Mouse (Mus musculus): ENCODE data around the gene Ptdss2. TPM values are rescaled to one million over a fixed set of nuclear protein-coding genes. Genes with fewer than 3 reads are reported as not detected.
A peak's percentile ranks its signal among the peaks of the same experiment; 100 is the strongest.

The Ptdss2 gene
- 80.1 and 80.2 TPM in 2 replicates for polyA plus RNA-seq (2016; fragmentation: Nextera tagmentation; extraction: Ambion mirVana)

DNA sequence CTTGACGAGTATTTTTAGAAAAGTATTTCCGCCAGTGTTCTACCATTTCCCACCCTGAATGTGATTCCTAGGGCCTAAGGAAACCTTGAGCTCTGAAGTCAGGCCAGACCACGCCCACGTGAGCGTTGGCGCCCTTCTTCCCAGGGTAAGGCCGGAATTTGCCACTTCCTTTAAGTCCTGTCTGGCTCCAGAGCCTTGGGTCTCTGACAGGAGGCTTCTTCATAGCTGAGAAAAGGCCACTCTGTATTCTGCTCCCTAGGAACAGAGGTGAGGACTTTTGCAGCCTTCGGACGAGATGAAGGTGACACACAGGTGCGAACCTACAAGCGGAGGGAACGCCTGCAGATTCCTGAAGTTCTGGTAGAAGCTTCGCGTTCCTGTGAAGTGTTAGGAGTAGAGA, at the start of gene Ptdss2:
Gene Ptdss2, plus strand, starts transcription at position 138 of the 400 bp plus-strand sequence.
- H3K9me3 ChIP-seq, result no peaks in the 10 kb centered on the region
- peak within 1 kb of the TSS; percentile 56 for H3K4me3 ChIP-seq
- H3K27me3 ChIP-seq (ENCODE audit: insufficient read depth, poor library complexity, severe bottlenecking), result peaks cover 13% of the 10 kb centered on the region
- peak within 1 kb of the TSS; percentile 87 for H3K27ac ChIP-seq
- DNase-seq (ENCODE audit: low spot score), result peak; percentile 11
- no peaks in the 10 kb centered on the region for H3K36me3 ChIP-seq
- H3K4me1 ChIP-seq (replicated peaks), result peaks cover 17% of the 10 kb centered on the region
- WGBS, result 51% methylated on average over 14 of the region's 14 CpGs

GRCm38 (mm10) chr7:141073782-141074181, 48.4 kb upstream of the Ptdss2 start:
- Histone ChIP-seq H3K4me1 (replicated peaks) (peaks cover 28% of the 10 kb centered on the region), H3K4me3 (no peak overlapping the region), H3K27me3 (ENCODE audit: insufficient read depth, poor library complexity, severe bottlenecking) (peaks cover 38% of the 10 kb centered on the region), H3K9me3 (no peaks in the 10 kb centered on the region), H3K36me3 (peaks cover under 1% of the 10 kb centered on the region), H3K27ac (no peak overlapping the region)
- 91% methylated on average over 4 of the region's 4 CpGs for WGBS
- DNase-seq (ENCODE audit: low spot score), result no peak

GRCm38 (mm10) chr7:141077841-141078240, 44.3 kb upstream of the Ptdss2 start, which contains the start of gene Pkp3:
TSS of gene Pkp3 (plus strand) at chr7:141078218.
- Histone ChIP-seq H3K4me1 (replicated peaks) (peaks cover 29% of the 10 kb centered on the region; the same call in 1 of the 2 replicates), H3K4me3 (no peak within 1 kb of the TSS), H3K27ac (no peak within 1 kb of the TSS), H3K27me3 (ENCODE audit: insufficient read depth, poor library complexity, severe bottlenecking) (peaks cover 38% of the 10 kb centered on the region), H3K9me3 (no peaks in the 10 kb centered on the region), H3K36me3 (no peaks in the 10 kb centered on the region)
- 93% methylated on average over 15 of the region's 15 CpGs for WGBS
- DNase-seq (ENCODE audit: low spot score), result no peak

- DNase-seq (ENCODE audit: low spot score), result no peak
- 87% methylated on average over 4 of the region's 4 CpGs for WGBS
- peaks cover 38% of the 10 kb centered on the region for H3K27me3 ChIP-seq (ENCODE audit: insufficient read depth, poor library complexity, severe bottlenecking)
- no peaks in the 10 kb centered on the region for H3K36me3 ChIP-seq
- no peaks in the 10 kb centered on the region for H3K9me3 ChIP-seq
- no peak overlapping the region for H3K27ac ChIP-seq
- H3K4me3 ChIP-seq, result no peak overlapping the region
- H3K4me1 ChIP-seq (replicated peaks), result peaks cover 30% of the 10 kb centered on the region; the same call in 1 of the 2 replicates
Observed at GRCm38 (mm10) chr7:141078876-141079275, 43.3 kb upstream of the Ptdss2 start.

GRCm38 (mm10) chr7:141079481-141080449, 42.4 kb upstream of the Ptdss2 start:
- H3K36me3 ChIP-seq, result no peaks in the 10 kb centered on the region
- H3K4me1 ChIP-seq (replicated peaks), result peaks cover 30% of the 10 kb centered on the region; the same call in 1 of the 2 replicates
- DNase-seq (ENCODE audit: low spot score), result no peak
- no peaks in the 10 kb centered on the region for H3K9me3 ChIP-seq
- WGBS, result 26% methylated on average over 34 of the region's 34 CpGs
- H3K4me3 ChIP-seq, result peak overlapping the region; percentile 30; the same call in 1 of the 2 replicates
- H3K27me3 ChIP-seq (ENCODE audit: insufficient read depth, poor library complexity, severe bottlenecking), result peaks cover 38% of the 10 kb centered on the region
- peak overlapping the region; percentile 37; the same call in 1 of the 2 replicates for H3K27ac ChIP-seq

GRCm38 (mm10) chr7:141087894-141088293, 34.3 kb upstream of the Ptdss2 start:
- Histone ChIP-seq H3K4me3 (no peak overlapping the region), H3K36me3 (no peaks in the 10 kb centered on the region), H3K4me1 (replicated peaks) (peaks cover 32% of the 10 kb centered on the region), H3K27ac (no peak overlapping the region), H3K9me3 (no peaks in the 10 kb centered on the region), H3K27me3 (ENCODE audit: insufficient read depth, poor library complexity, severe bottlenecking) (peaks cover 60% of the 10 kb centered on the region)
- 38% methylated on average over 8 of the region's 8 CpGs for WGBS
- no peak for DNase-seq (ENCODE audit: low spot score)

- WGBS, result 18% methylated on average over 18 of the region's 18 CpGs
- Histone ChIP-seq H3K27ac (0 out of 2 replicates have a peak overlapping the region, but pooled peaks have one; percentile 23), H3K9me3 (no peaks in the 10 kb centered on the region), H3K4me3 (peak overlapping the region; percentile 33), H3K4me1 (replicated peaks) (peaks cover 34% of the 10 kb centered on the region), H3K27me3 (ENCODE audit: insufficient read depth, poor library complexity, severe bottlenecking) (peaks cover 66% of the 10 kb centered on the region), H3K36me3 (no peaks in the 10 kb centered on the region)
- DNase-seq (ENCODE audit: low spot score), result no peak
Observed at GRCm38 (mm10) chr7:141088473-141088872, 33.7 kb upstream of the Ptdss2 start.

DNA sequence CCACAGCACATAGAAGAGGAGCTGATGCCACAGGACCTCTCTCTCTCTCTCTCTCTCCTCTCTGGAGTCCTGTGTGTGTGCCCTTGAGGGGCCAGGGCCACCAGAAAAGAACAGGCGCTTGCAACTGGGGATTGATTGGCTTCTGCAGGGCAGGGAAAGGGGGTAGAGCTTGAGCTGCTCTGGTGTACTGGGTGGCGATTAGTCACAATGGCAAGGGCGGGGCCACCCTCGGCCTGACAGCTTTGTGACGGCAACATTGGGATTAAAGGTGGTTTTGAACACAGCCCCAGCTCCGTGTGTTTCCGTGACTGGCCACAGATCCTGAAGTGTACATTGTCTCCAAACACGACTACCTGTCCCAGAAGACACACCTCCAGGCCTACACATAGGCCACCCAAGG, 32.0 kb upstream of the Ptdss2 start:
- 67% methylated on average over 8 of the region's 8 CpGs for WGBS
- no peaks in the 10 kb centered on the region for H3K9me3 ChIP-seq
- no peak overlapping the region for H3K27ac ChIP-seq
- peaks cover 69% of the 10 kb centered on the region for H3K27me3 ChIP-seq (ENCODE audit: insufficient read depth, poor library complexity, severe bottlenecking)
- no peak overlapping the region for H3K4me3 ChIP-seq
- DNase-seq (ENCODE audit: low spot score), result no peak
- peaks cover 51% of the 10 kb centered on the region for H3K4me1 ChIP-seq (replicated peaks)
- H3K36me3 ChIP-seq, result no peaks in the 10 kb centered on the region

- H3K27me3 ChIP-seq (ENCODE audit: insufficient read depth, poor library complexity, severe bottlenecking), result peaks cover 76% of the 10 kb centered on the region
- DNase-seq (ENCODE audit: low spot score), result peak; percentile 84
- H3K9me3 ChIP-seq, result no peaks in the 10 kb centered on the region
- WGBS, result 6% methylated on average over 37 of the region's 37 CpGs
- peak overlapping the region; percentile 75 for H3K27ac ChIP-seq
- H3K36me3 ChIP-seq, result no peaks in the 10 kb centered on the region
- peak overlapping the region; percentile 39 for H3K4me3 ChIP-seq
- H3K4me1 ChIP-seq (replicated peaks), result peaks cover 64% of the 10 kb centered on the region
Observed at GRCm38 (mm10) chr7:141092051-141092735, 30.0 kb upstream of the Ptdss2 start.

DNA sequence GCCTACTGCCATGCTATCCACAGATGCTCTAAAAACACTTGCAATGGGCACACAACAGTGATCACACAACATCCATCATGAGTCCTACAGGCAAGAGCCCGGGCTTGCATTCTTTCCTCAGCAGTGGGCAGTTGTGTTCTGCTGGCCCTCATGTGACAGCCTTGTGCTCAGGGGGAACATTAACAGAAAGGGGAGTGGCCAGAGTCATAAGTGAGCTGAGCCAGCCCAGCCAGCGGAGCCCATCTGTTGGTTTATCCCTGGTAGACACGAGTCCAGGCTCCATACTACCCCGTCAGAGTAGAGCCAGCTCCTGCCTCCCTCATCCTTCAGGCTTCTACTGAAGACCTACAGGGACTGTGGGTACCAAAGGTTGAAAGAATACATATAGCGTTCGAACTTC, 28.2 kb upstream of the Ptdss2 start:
- no peaks in the 10 kb centered on the region for H3K36me3 ChIP-seq
- no peak overlapping the region for H3K4me3 ChIP-seq
- 86% methylated on average over 6 of the region's 6 CpGs for WGBS
- H3K27ac ChIP-seq, result no peak overlapping the region
- DNase-seq (ENCODE audit: low spot score), result no peak
- peaks cover 49% of the 10 kb centered on the region for H3K4me1 ChIP-seq (replicated peaks)
- peaks cover 76% of the 10 kb centered on the region for H3K27me3 ChIP-seq (ENCODE audit: insufficient read depth, poor library complexity, severe bottlenecking)
- no peaks in the 10 kb centered on the region for H3K9me3 ChIP-seq

DNA sequence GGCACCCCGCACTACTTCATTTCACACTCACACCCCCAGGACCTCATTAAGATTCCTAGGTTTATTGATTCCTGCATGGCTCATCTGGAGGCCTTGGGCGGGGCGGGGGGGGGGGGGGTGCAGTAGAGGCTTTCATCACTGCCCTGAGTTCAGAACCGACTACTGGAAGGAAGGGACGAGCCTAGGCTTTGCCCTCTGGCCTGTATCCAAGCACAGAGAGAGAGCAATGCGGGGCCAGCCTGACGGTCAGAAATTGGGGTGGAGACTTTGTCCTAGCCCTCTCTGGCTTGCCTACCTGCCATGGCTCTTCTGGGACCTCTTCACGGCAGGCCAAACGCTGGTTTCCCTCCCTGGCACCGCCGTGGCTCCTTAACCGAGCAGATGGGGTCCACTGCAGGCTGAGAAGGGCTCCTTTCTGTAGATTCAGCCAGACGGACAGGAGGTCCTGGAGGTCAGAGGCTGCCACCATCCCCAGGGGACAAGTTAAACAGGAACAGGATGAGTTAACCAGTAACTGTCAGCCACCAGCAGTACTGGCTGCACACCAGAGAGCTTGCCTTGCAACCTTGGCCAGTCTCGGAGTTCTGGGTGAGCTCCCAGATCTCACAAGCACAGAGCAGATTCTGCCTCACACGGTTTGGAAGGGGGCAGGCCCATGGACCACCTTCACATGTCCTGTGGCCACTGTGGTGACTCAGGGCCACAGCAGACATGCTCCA, 27.5 kb upstream of the Ptdss2 start:
- WGBS, result 62% methylated on average over 15 of the region's 15 CpGs
- Histone ChIP-seq H3K4me1 (replicated peaks) (peaks cover 50% of the 10 kb centered on the region), H3K27ac (peak overlapping the region; percentile 54), H3K27me3 (ENCODE audit: insufficient read depth, poor library complexity, severe bottlenecking) (peaks cover 76% of the 10 kb centered on the region), H3K9me3 (no peaks in the 10 kb centered on the region), H3K36me3 (no peaks in the 10 kb centered on the region), H3K4me3 (no peak overlapping the region)
- no peak for DNase-seq (ENCODE audit: low spot score)

GRCm38 (mm10) chr7:141096021-141096420, 26.2 kb upstream of the Ptdss2 start:
- H3K27ac ChIP-seq, result 0 out of 2 replicates have a peak overlapping the region, but pooled peaks have one; percentile 23
- H3K9me3 ChIP-seq, result no peaks in the 10 kb centered on the region
- H3K4me3 ChIP-seq, result no peak overlapping the region
- no peaks in the 10 kb centered on the region for H3K36me3 ChIP-seq
- 84% methylated on average over 6 of the region's 6 CpGs for WGBS
- H3K27me3 ChIP-seq (ENCODE audit: insufficient read depth, poor library complexity, severe bottlenecking), result peaks cover 76% of the 10 kb centered on the region
- H3K4me1 ChIP-seq (replicated peaks), result peaks cover 59% of the 10 kb centered on the region
- no peak for DNase-seq (ENCODE audit: low spot score)
